Mouse (Mus musculus): ENCODE measurements around the gene Gm49711.

DNA sequence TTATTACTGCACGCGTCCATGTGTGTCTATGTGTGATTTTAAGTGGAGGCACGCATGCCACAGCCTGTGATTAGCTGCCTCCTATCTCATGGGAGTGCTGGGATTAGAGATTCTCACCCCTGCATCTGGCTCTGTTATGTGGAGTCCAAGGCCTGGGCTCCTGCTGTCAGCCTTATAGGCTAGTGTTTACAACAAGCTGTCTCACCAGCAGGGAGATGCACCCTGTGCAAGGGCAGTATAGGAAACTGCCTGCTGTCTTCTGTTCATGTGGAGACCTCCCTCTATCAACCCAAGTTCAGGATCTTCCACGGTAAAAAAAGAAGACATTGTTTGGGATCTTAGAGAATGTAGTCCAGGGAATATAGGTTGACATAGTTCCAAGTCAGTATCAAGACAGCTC is 92.9 kb downstream of the Gm49711 start:
- TF ChIP-seq CTCF (IDR thresholded peaks at IDR 0.05; ENCODE audit: low read depth, low read length) (no peak), TAL1 (conservative IDR thresholded peaks at IDR 0.05; ENCODE audit: low read depth, low read length) (no peak), GATA1 (IDR thresholded peaks at IDR 0.05; ENCODE audit: borderline replicate concordance, low read length) (no peak)

Measured in G1E (cell line).